Mouse (Mus musculus): ENCODE measurements at regions not wholly inside any gene's neighbourhood (a gene's known extent, or its start where the extent isn't known, plus 50 kb on each side); places are given as distances from the start of the nearest gene placed in this dataset.

- no peak for ATAC-seq (ENCODE audit: insufficient number of reproducible peaks, insufficient read depth, low FRiP score, low TSS enrichment, low read depth)
- no peaks in the 10 kb centered on the region for H3K36me3 ChIP-seq
- no peak overlapping the region for H3K4me2 ChIP-seq
- H3K4me3 ChIP-seq, result no peak overlapping the region
- H3K9me3 ChIP-seq, result no peaks in the 10 kb centered on the region
- no peaks in the 10 kb centered on the region for H3K4me1 ChIP-seq
- WGBS, result 80% methylated on average over 9 of the region's 9 CpGs
- no peak overlapping the region for H3K9ac ChIP-seq
- H3K27ac ChIP-seq, result no peak overlapping the region
- H3K27me3 ChIP-seq, result no peaks in the 10 kb centered on the region
Observed at GRCm38 (mm10) chr8:36363291-36363690, 597.7 kb downstream of the Gm19410 start.

- ATAC-seq (ENCODE audit: insufficient number of reproducible peaks, insufficient read depth, low FRiP score, low TSS enrichment, low read depth), result no peak
- no peaks in the 10 kb centered on the region for H3K4me1 ChIP-seq
- 67% methylated on average over 6 of the region's 6 CpGs for WGBS
- no peaks in the 10 kb centered on the region for H3K27me3 ChIP-seq
- H3K9me3 ChIP-seq, result no peaks in the 10 kb centered on the region
- H3K27ac ChIP-seq, result no peak overlapping the region
- H3K4me3 ChIP-seq, result no peak overlapping the region
- H3K36me3 ChIP-seq, result no peaks in the 10 kb centered on the region
- H3K9ac ChIP-seq, result no peak overlapping the region
- H3K4me2 ChIP-seq, result no peak overlapping the region
Observed at GRCm38 (mm10) chr8:36364567-36365231, 599.1 kb downstream of the Gm19410 start.

- Histone ChIP-seq H3K4me1 (no peaks in the 10 kb centered on the region), H3K4me3 (no peak overlapping the region), H3K36me3 (no peaks in the 10 kb centered on the region), H3K27ac (no peak overlapping the region), H3K9me3 (no peaks in the 10 kb centered on the region), H3K27me3 (no peaks in the 10 kb centered on the region), H3K4me2 (no peak overlapping the region), H3K9ac (no peak overlapping the region)
- ATAC-seq (ENCODE audit: insufficient number of reproducible peaks, insufficient read depth, low FRiP score, low TSS enrichment, low read depth), result no peak
- 64% methylated on average over 2 of the region's 2 CpGs for WGBS
Observed at GRCm38 (mm10) chr8:36365945-36366344, 600.4 kb downstream of the Gm19410 start.

GRCm38 (mm10) chr8:36376579-36377350 lies 611.2 kb downstream of the Gm19410 start:
- no peak overlapping the region for H3K4me2 ChIP-seq
- H3K4me3 ChIP-seq, result no peak overlapping the region
- 0 out of 2 replicates have a peak, but pooled peaks cover 2% of the 10 kb centered on the region for H3K4me1 ChIP-seq
- H3K9me3 ChIP-seq, result no peaks in the 10 kb centered on the region
- H3K9ac ChIP-seq, result no peak overlapping the region
- ATAC-seq (ENCODE audit: insufficient number of reproducible peaks, insufficient read depth, low FRiP score, low TSS enrichment, low read depth), result no peak
- H3K27ac ChIP-seq, result no peak overlapping the region
- H3K36me3 ChIP-seq, result no peaks in the 10 kb centered on the region
- H3K27me3 ChIP-seq, result no peaks in the 10 kb centered on the region
- 55% methylated on average over 5 of the region's 5 CpGs for WGBS

- no peaks in the 10 kb centered on the region for H3K36me3 ChIP-seq
- no peak overlapping the region for H3K9ac ChIP-seq
- no peaks in the 10 kb centered on the region for H3K4me1 ChIP-seq
- no peak for ATAC-seq (ENCODE audit: insufficient number of reproducible peaks, insufficient read depth, low FRiP score, low TSS enrichment, low read depth)
- no peak overlapping the region for H3K27ac ChIP-seq
- no peaks in the 10 kb centered on the region for H3K27me3 ChIP-seq
- 82% methylated on average over 9 of the region's 9 CpGs for WGBS
- H3K9me3 ChIP-seq, result no peaks in the 10 kb centered on the region
- no peak overlapping the region for H3K4me3 ChIP-seq
- H3K4me2 ChIP-seq, result no peak overlapping the region
Observed at GRCm38 (mm10) chr8:36394487-36394886, 598.9 kb upstream of the AI429214 start.

GRCm38 (mm10) chr8:36396493-36396892 lies 596.9 kb upstream of the AI429214 start:
- Histone ChIP-seq H3K9me3 (no peaks in the 10 kb centered on the region), H3K27me3 (no peaks in the 10 kb centered on the region), H3K4me1 (no peaks in the 10 kb centered on the region), H3K36me3 (no peaks in the 10 kb centered on the region), H3K4me3 (no peak overlapping the region), H3K27ac (no peak overlapping the region), H3K9ac (no peak overlapping the region), H3K4me2 (no peak overlapping the region)
- 72% methylated on average over 1 of the region's 1 CpGs for WGBS
- no peak for ATAC-seq (ENCODE audit: insufficient number of reproducible peaks, insufficient read depth, low FRiP score, low TSS enrichment, low read depth)

GRCm38 (mm10) chr8:36406706-36407105 lies 586.7 kb upstream of the AI429214 start:
- no peak for ATAC-seq (ENCODE audit: insufficient number of reproducible peaks, insufficient read depth, low FRiP score, low TSS enrichment, low read depth)
- Histone ChIP-seq H3K9ac (no peak overlapping the region), H3K4me3 (no peak overlapping the region), H3K36me3 (no peaks in the 10 kb centered on the region), H3K9me3 (no peaks in the 10 kb centered on the region), H3K4me1 (no peaks in the 10 kb centered on the region), H3K27me3 (no peaks in the 10 kb centered on the region), H3K4me2 (no peak overlapping the region), H3K27ac (no peak overlapping the region)
- WGBS, result 77% methylated on average over 2 of the region's 2 CpGs

Measured in embryonic facial prominence, embryonic 13.5 days (tissue).